Mouse (Mus musculus) stomach, embryonic 16.5 days (tissue): ENCODE results near the gene Ccdc86. TPM values are rescaled to one million over a fixed set of nuclear protein-coding genes. Genes with fewer than 3 reads are reported as not detected.

ENCODE experiments used
- ATAC-seq: fragments of 200-750 bp; cut with Nextera tagmentation; 2 replicates; pipeline ENCODE4 v1.8.0; 2017; ENCODE audit warnings: moderate number of reproducible peaks, moderate TSS enrichment; ENCODE audit not compliant: insufficient read depth, low FRiP score
- H3K27ac ChIP-seq: fragments of 300-500 bp; sonication (generic); 2 replicates; pipeline ENCODE4 v1.5.1; 2014; ENCODE audit warnings: low read length
- H3K27me3 ChIP-seq: fragments of 300-500 bp; sonication (generic); 2 replicates; pipeline ENCODE4 v1.6.1; 2014; ENCODE audit warnings: low read length, control low read depth, mixed read lengths; ENCODE audit not compliant: control insufficient read depth, insufficient read depth
- H3K36me3 ChIP-seq: fragments of 300-500 bp; sonication (generic); 2 replicates; pipeline ENCODE4 v1.6.1; 2014; ENCODE audit warnings: low read length; ENCODE audit not compliant: control insufficient read depth, insufficient read depth
- H3K4me1 ChIP-seq: fragments of 300-500 bp; sonication (generic); 2 replicates; pipeline ENCODE4 v1.6.1; 2014; ENCODE audit warnings: low read length, control low read depth, mixed read lengths; ENCODE audit not compliant: control insufficient read depth, insufficient read depth
- H3K4me2 ChIP-seq: fragments of 300-500 bp; sonication (generic); 2 replicates; pipeline ENCODE4 v1.6.1; 2014; ENCODE audit warnings: low read depth, low read length, mixed read lengths
- H3K4me3 ChIP-seq: fragments of 300-500 bp; sonication (generic); replicated peaks from 2 replicates; pipeline ENCODE4 v1.5.1; 2014; ENCODE audit warnings: mild to moderate bottlenecking, low read length
- H3K9ac ChIP-seq: fragments of 300-500 bp; sonication (generic); 2 replicates; pipeline ENCODE4 v1.6.1; 2014; ENCODE audit warnings: low read length
- H3K9me3 ChIP-seq: fragments of 300-500 bp; sonication (generic); replicated peaks from 2 replicates; pipeline ENCODE4 v1.6.1; 2016; ENCODE audit warnings: low read length, control low read depth; ENCODE audit not compliant: control insufficient read depth
- WGBS: fragments of 180-500 bp; shearing (Covaris S2); extraction: QIAGEN DNeasy Blood & Tissue Kit; methylation state at CpG from one replicate; pipeline ENCODE4 v1.1.7; 2014; 5-methylcytosine and 5-hydroxymethylcytosine counted together
- polyA plus RNA-seq: library from polyadenylated mRNA; unstranded; fragments of >200 nt; fragmentation: Nextera tagmentation; extraction: Ambion mirVana; gene quantifications from 2 replicates; pipeline ENCODE4 v1.2.1, GENCODE M21; 2015

The Ccdc86 gene
- polyA plus RNA-seq, 1 experiment from 2014 or later: 27.5 TPM

DNA sequence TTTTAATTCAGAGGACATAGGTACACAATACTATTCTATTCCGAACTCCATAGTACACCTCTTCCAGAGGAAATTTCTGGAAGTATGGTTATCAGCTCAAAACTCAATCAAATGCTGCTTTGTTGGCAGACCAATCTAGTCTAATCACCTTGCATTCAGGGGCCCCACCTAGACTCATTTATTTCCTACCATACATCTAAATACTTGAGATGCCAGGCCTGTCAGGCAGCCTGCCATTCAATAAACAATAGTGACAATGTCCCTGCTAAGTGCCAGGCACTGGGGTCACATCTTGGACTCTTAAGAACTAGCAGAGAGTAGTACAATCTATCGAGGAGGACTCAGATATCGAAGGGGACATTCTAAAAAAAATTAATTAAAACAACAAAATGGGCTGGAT lies 56.9 kb downstream of the Ccdc86 start:
- H3K4me1 ChIP-seq: peaks cover 14% of the 10 kb centered on the region
- no peaks in the 10 kb centered on the region for H3K27me3 ChIP-seq
- H3K9ac ChIP-seq: no peak overlapping the region
- no peak overlapping the region for H3K4me2 ChIP-seq
- H3K27ac ChIP-seq: no peak overlapping the region
- no peaks in the 10 kb centered on the region for H3K36me3 ChIP-seq
- H3K4me3 ChIP-seq: no peak overlapping the region
- ATAC-seq: no peak
- WGBS: 77% methylated on average over 3 of the region's 3 CpGs
- H3K9me3 ChIP-seq: no peaks in the 10 kb centered on the region

Other genes starting within 250 kb of the Ccdc86 start
- gene Cd5, start 210.3 kb downstream of the Ccdc86 start, polyA plus RNA-seq: 3.3 and 3.8 TPM in 2 replicates
- gene Cd6, start 119.2 kb downstream of the Ccdc86 start, polyA plus RNA-seq: 0.50 and 0.58 TPM in 2 replicates
- gene Slc15a3, start 109.5 kb downstream of the Ccdc86 start, polyA plus RNA-seq: 0.52 and 0.70 TPM in 2 replicates
- gene Tmem132a, start 79.3 kb downstream of the Ccdc86 start, polyA plus RNA-seq: 66.3 and 70.6 TPM in 2 replicates
- gene Tmem109, start 67.3 kb downstream of the Ccdc86 start, polyA plus RNA-seq: 147 and 169 TPM in 2 replicates
- 36.8 and 40.6 TPM in 2 replicates for gene Prpf19, start 54.0 kb downstream of the Ccdc86 start, polyA plus RNA-seq
- gene Zp1, start 28.6 kb downstream of the Ccdc86 start, polyA plus RNA-seq: not detected in 2 replicates
- gene Ptgdr2, start 12.1 kb downstream of the Ccdc86 start, polyA plus RNA-seq: not detected in 2 replicates
- gene Ms4a10, start 25.4 kb upstream of the Ccdc86 start, polyA plus RNA-seq: 8.0 and 11.3 TPM in 2 replicates
- not detected in 2 replicates for gene Ms4a15, start 44.0 kb upstream of the Ccdc86 start, polyA plus RNA-seq
- 3.7 and 4.2 TPM in 2 replicates for gene Ms4a18, start 68.8 kb upstream of the Ccdc86 start, polyA plus RNA-seq
- gene Ms4a8a, start 131.8 kb upstream of the Ccdc86 start, polyA plus RNA-seq: 6.0 and 7.8 TPM in 2 replicates
- gene 1700017D01Rik, start 181.6 kb upstream of the Ccdc86 start, polyA plus RNA-seq: not detected in 2 replicates
- gene 1700025F22Rik, start 216.1 kb upstream of the Ccdc86 start, polyA plus RNA-seq: not detected in 2 replicates
- not detected in 2 replicates for gene Ms4a13, start 247.5 kb upstream of the Ccdc86 start, polyA plus RNA-seq